Mouse (Mus musculus) olfactory bulb, adult 2 months (tissue): ENCODE results near the gene Gm4779.
"Not testable (repeated sequence)": the region's sequence is repeated elsewhere in the genome, so short reads cannot be mapped to it uniquely, and the experiment has no call there.

ENCODE experiments used
- CTCF ChIP-seq: fragments of 200-500 bp; IDR thresholded peaks from 2 replicates; pipeline ENCODE4 v1.5.1; 2012; ENCODE audit warnings: low read depth, mild to moderate bottlenecking, low read length, moderate library complexity; ENCODE audit not compliant: insufficient read depth
- POLR2A ChIP-seq: fragments of 200-500 bp; IDR thresholded peaks from 2 replicates; pipeline ENCODE4 v1.6.1; 2012; ENCODE audit warnings: mild to moderate bottlenecking, low read depth, low read length, moderate library complexity; ENCODE audit not compliant: insufficient read depth

DNA sequence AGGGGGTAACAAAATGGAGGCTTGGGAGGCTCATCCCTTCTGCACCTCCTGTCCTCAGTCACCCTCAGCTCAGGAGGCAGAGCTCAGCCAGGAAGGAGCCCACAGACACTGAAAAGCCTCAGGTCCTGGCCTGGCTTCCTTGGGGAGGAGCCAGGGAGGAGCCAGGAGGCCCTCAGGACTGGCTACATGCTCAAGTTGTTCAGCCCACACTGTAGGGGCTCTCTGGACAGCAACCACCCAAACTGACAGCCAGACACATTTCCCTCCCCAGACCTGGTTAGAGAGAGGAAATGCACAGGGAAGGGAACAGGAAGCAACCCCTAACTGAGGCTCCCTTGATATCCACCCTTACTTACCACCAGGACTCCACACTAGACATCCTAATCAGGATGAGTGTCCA, 25.8 kb upstream of the Gm4779 start:
- not testable (repeated sequence) for TF ChIP-seq CTCF, POLR2A
